Mouse (Mus musculus) heart, embryonic 11.5 days (tissue): ENCODE measurements around the gene Spata2. TPM values are rescaled to one million over a fixed set of nuclear protein-coding genes. Genes with fewer than 3 reads are reported as not detected.

Source experiments
- ATAC-seq: fragments of 200-750 bp; cut with Nextera tagmentation; replicated peaks from 2 replicates; pipeline ENCODE4 v1.8.0; 2017; ENCODE audit warnings: moderate library complexity; ENCODE audit not compliant: insufficient number of reproducible peaks, low FRiP score, low TSS enrichment
- H3K27ac ChIP-seq: fragments of 300-500 bp; sonication (generic); 2 replicates; pipeline ENCODE4 v1.5.1; 2014; ENCODE audit warnings: mild to moderate bottlenecking, low read depth, low read length
- H3K27me3 ChIP-seq: fragments of 300-500 bp; sonication (generic); 2 replicates; pipeline ENCODE4 v1.6.1; 2014; ENCODE audit warnings: mild to moderate bottlenecking, low read length, mixed read lengths; ENCODE audit not compliant: control insufficient read depth, insufficient read depth
- H3K36me3 ChIP-seq: fragments of 300-500 bp; sonication (generic); 2 replicates; pipeline ENCODE4 v1.6.1; 2014; ENCODE audit warnings: mild to moderate bottlenecking, low read length, moderate library complexity, mixed read lengths; ENCODE audit not compliant: control insufficient read depth, insufficient read depth
- H3K4me1 ChIP-seq: fragments of 300-500 bp; sonication (generic); 2 replicates; pipeline ENCODE4 v1.6.1; 2014; ENCODE audit warnings: low read length; ENCODE audit not compliant: control insufficient read depth, insufficient read depth
- H3K4me2 ChIP-seq: fragments of 300-500 bp; sonication (generic); 2 replicates; pipeline ENCODE4 v1.6.1; 2014; ENCODE audit warnings: mild to moderate bottlenecking, moderate library complexity
- H3K4me3 ChIP-seq: fragments of 300-500 bp; sonication (generic); 2 replicates; pipeline ENCODE4 v1.5.1; 2014; ENCODE audit warnings: low read depth, low read length
- H3K9ac ChIP-seq: fragments of 300-500 bp; sonication (generic); 2 replicates; pipeline ENCODE4 v1.6.1; 2014; ENCODE audit warnings: mild to moderate bottlenecking, low read depth, low read length, moderate library complexity
- H3K9me3 ChIP-seq: fragments of 300-500 bp; sonication (generic); replicated peaks from 2 replicates; pipeline ENCODE4 v1.6.1; 2016; ENCODE audit warnings: low read length; ENCODE audit not compliant: control insufficient read depth
- WGBS: fragments of 180-500 bp; shearing (Covaris S2); extraction: QIAGEN DNeasy Blood & Tissue Kit; methylation state at CpG from one replicate; pipeline ENCODE4 v1.1.7; 2014; ENCODE audit not compliant: insufficient replicate concordance; 5-methylcytosine and 5-hydroxymethylcytosine counted together
- polyA plus RNA-seq: library from polyadenylated mRNA; unstranded; fragments of >200 nt; fragmentation: Nextera tagmentation; extraction: Ambion mirVana; gene quantifications from 2 replicates; pipeline ENCODE4 v1.2.1, GENCODE M21; 2014

Spata2 gene
- polyA plus RNA-seq, 1 experiment from 2014 or later: 12.3 TPM

GRCm38 (mm10) chr2:167515688-167516087 is 23.0 kb upstream of the Spata2 start:
- no peaks in the 10 kb centered on the region for H3K9me3 ChIP-seq
- 89% methylated on average over 5 of the region's 5 CpGs for WGBS

GRCm38 (mm10) chr2:167514641-167515040 is 22.0 kb upstream of the Spata2 start:
- H3K4me2 ChIP-seq: no peak overlapping the region
- H3K9ac ChIP-seq: no peak overlapping the region
- no peaks in the 10 kb centered on the region for H3K9me3 ChIP-seq
- H3K36me3 ChIP-seq: peaks cover 49% of the 10 kb centered on the region
- peaks cover 12% of the 10 kb centered on the region; the same call in 1 of the 2 replicates for H3K4me1 ChIP-seq
- no peak overlapping the region for H3K27ac ChIP-seq
- H3K27me3 ChIP-seq: no peaks in the 10 kb centered on the region
- no peak for ATAC-seq
- 95% methylated on average over 4 of the region's 4 CpGs for WGBS
- no peak overlapping the region for H3K4me3 ChIP-seq

More at GRCm38 (mm10) chr2:167515688-167516087, 23.0 kb upstream of the Spata2 start:
- H3K4me2 ChIP-seq: no peak overlapping the region
- no peak overlapping the region for H3K27ac ChIP-seq
- H3K9ac ChIP-seq: no peak overlapping the region
- peaks cover 49% of the 10 kb centered on the region for H3K36me3 ChIP-seq
- H3K4me1 ChIP-seq: peaks cover 5% of the 10 kb centered on the region; the same call in 1 of the 2 replicates
- H3K4me3 ChIP-seq: no peak overlapping the region
- no peak for ATAC-seq
- no peaks in the 10 kb centered on the region for H3K27me3 ChIP-seq

- WGBS: 87% methylated on average over 5 of the region's 5 CpGs
- Histone ChIP-seq H3K27ac (no peak overlapping the region), H3K36me3 (peaks cover 51% of the 10 kb centered on the region), H3K27me3 (no peaks in the 10 kb centered on the region), H3K4me3 (no peak overlapping the region), H3K9me3 (no peaks in the 10 kb centered on the region), H3K9ac (no peak overlapping the region), H3K4me1 (peaks cover 12% of the 10 kb centered on the region; the same call in 1 of the 2 replicates), H3K4me2 (no peak overlapping the region)
- no peak for ATAC-seq
Measured at GRCm38 (mm10) chr2:167512970-167513369, 20.3 kb upstream of the Spata2 start.

GRCm38 (mm10) chr2:167512365-167512764 is 19.7 kb upstream of the Spata2 start:
- H3K27me3 ChIP-seq: no peaks in the 10 kb centered on the region
- H3K36me3 ChIP-seq: peaks cover 47% of the 10 kb centered on the region
- no peak overlapping the region for H3K4me2 ChIP-seq
- no peak overlapping the region for H3K27ac ChIP-seq
- peaks cover 12% of the 10 kb centered on the region; the same call in 1 of the 2 replicates for H3K4me1 ChIP-seq
- H3K9me3 ChIP-seq: no peaks in the 10 kb centered on the region
- WGBS: 96% methylated on average over 9 of the region's 9 CpGs
- no peak overlapping the region for H3K9ac ChIP-seq
- no peak overlapping the region for H3K4me3 ChIP-seq
- ATAC-seq: no peak

GRCm38 (mm10) chr2:167510485-167510884 is 17.8 kb upstream of the Spata2 start:
- no peak; the same call in 1 of the 2 replicates for ATAC-seq
- WGBS: 51% methylated on average over 3 of the region's 3 CpGs
- no peak overlapping the region for H3K4me2 ChIP-seq
- H3K36me3 ChIP-seq: peaks cover 40% of the 10 kb centered on the region
- H3K9ac ChIP-seq: 0 out of 2 replicates have a peak overlapping the region, but pooled peaks have one; percentile 24
- H3K9me3 ChIP-seq: no peaks in the 10 kb centered on the region
- peak overlapping the region; percentile 58 for H3K27ac ChIP-seq
- H3K4me1 ChIP-seq: peaks cover 17% of the 10 kb centered on the region; the same call in 1 of the 2 replicates
- no peak overlapping the region for H3K4me3 ChIP-seq
- no peaks in the 10 kb centered on the region for H3K27me3 ChIP-seq

- 94% methylated on average over 4 of the region's 4 CpGs for WGBS
- Histone ChIP-seq H3K4me2 (no peak overlapping the region), H3K9me3 (no peaks in the 10 kb centered on the region), H3K4me3 (no peak overlapping the region), H3K27me3 (no peaks in the 10 kb centered on the region), H3K36me3 (peaks cover 29% of the 10 kb centered on the region), H3K4me1 (peaks cover 29% of the 10 kb centered on the region; the same call in 1 of the 2 replicates), H3K9ac (no peak overlapping the region), H3K27ac (no peak overlapping the region)
- no peak for ATAC-seq
Measured at GRCm38 (mm10) chr2:167508569-167508968, 15.9 kb upstream of the Spata2 start.

GRCm38 (mm10) chr2:167507719-167508385 is 15.2 kb upstream of the Spata2 start:
- 78% methylated on average over 3 of the region's 3 CpGs for WGBS

GRCm38 (mm10) chr2:167506546-167507260 is 14.0 kb upstream of the Spata2 start:
- Histone ChIP-seq H3K4me1 (peaks cover 33% of the 10 kb centered on the region; the same call in 1 of the 2 replicates), H3K9me3 (no peaks in the 10 kb centered on the region), H3K4me2 (no peak overlapping the region), H3K4me3 (no peak overlapping the region), H3K27me3 (no peaks in the 10 kb centered on the region), H3K9ac (no peak overlapping the region; the same call in 1 of the 2 replicates), H3K27ac (no peak overlapping the region), H3K36me3 (peaks cover 12% of the 10 kb centered on the region)
- no peak for ATAC-seq
- WGBS: 92% methylated on average over 10 of the region's 10 CpGs

More at GRCm38 (mm10) chr2:167507719-167508385, 15.2 kb upstream of the Spata2 start:
- Histone ChIP-seq H3K4me3 (no peak overlapping the region), H3K4me2 (no peak overlapping the region), H3K27me3 (no peaks in the 10 kb centered on the region), H3K27ac (no peak overlapping the region), H3K36me3 (peaks cover 23% of the 10 kb centered on the region), H3K9me3 (no peaks in the 10 kb centered on the region), H3K4me1 (peaks cover 32% of the 10 kb centered on the region; the same call in 1 of the 2 replicates), H3K9ac (no peak overlapping the region)
- no peak for ATAC-seq
